Mouse (Mus musculus) lung, postnatal 36 days (tissue): ENCODE data around the gene Gak.

ENCODE experiments used
- DNase-seq: peaks from one replicate; pipeline ENCODE4 v3.0.0; 2022; ENCODE audit warnings: mixed read lengths

The Gak gene

GRCm38 (mm10) chr5:108629634-108630483, at the start of gene Gak, which contains the start of gene Tmem175:
Gene Gak (minus strand): TSS chr5:108629755.
Gene Tmem175 (plus strand): TSS chr5:108629770.
- peak; percentile 96 for DNase-seq

GRCm38 (mm10) chr5:108678296-108678854, 48.8 kb upstream of the Gak start:
- DNase-seq = no peak

DNA sequence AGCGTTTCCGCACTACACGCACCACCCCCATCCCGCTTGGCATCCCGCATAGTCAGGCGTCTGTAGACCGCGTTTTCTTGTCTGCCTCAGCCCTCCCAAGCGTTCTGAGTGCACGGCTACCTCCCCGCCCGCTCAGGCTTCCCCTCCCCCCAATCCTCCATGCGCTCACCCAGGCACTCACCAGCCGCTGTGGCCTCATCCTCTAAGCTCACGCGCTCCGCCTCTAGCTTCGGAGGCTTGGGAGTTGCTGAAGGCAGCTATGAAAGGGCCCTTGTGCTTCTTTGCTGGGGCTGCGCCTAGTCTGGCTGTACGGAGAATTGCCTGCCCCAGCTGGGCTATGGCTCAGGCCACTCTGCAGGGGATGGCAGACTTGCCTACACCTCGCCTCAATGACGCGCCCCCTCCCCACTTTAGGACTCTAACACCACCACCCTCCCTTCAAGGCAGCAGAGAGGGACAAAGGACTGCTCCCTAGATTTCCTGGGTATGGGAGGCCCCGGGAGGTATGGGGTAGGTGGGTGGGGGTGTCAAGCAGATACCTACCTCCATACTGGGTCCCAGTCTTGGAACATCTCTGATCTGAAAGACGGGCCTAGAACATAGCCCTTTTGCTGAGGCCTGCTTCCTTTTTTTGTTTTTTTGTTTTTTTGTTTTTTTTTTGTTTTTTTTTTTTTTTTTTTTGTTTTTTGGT, 48.2 kb upstream of the Gak start:
- peak; percentile 38 for DNase-seq

DNA sequence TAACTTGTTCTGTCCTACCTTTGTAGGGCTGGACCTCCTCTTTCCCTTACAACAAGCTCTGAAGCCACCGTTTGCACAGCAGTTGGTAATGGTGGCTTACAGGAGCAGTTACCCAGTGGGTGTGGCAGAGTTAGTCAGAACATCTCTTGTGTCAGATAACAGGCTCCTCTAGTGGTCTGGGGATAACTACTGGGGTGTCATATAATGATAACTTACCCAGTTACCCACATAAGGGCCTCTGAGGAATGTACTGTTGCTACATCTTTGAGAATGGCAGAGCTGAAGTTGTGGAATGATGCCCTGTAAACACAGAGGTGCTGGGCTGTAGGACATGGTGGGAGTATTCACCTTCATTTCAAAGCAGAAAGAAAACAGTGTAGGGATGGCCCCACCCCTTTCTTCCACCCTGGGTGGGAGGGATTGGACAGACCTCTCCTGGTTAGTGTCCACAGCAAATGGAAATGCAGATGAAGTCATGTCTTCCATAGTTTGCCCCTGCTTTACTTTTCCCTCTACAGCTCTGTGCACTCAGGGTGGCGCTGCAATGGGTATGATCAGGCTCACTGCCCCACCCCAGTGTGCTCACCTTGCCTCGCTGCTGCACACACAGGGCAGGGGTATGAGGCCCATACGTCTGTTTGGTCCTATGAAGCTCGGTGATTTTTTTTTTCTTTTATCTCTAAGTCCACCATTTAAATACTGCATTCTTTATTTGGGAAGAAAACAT, 47.4 kb upstream of the Gak start:
- no peak for DNase-seq

- DNase-seq = no peak
These were observed 45.8 kb upstream of the Gak start, which contains the start of gene Slc26a1 for GRCm38 (mm10) chr5:108675251-108675816. Gene Slc26a1 (minus strand): TSS chr5:108675569.

DNA sequence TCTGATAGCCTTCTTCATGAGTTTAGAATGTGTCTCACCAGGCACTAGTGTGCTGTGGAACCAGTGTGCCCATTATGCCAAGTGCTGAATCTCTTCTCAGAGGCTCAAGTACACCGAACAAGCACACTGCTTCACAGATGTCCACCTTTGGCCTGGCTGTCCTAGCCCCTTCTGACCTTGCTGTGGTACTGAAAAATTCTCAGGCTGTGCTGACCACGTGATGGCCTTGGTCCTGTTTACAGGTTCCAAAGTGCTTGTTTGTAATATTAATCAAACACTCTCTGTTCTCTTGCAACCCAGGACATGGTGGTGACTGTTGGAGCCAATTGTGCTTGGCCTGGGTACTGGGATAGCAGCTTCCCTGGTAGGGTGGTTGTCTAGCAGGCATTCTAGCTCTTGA, 45.1 kb upstream of the Gak start:
- DNase-seq = no peak

DNA sequence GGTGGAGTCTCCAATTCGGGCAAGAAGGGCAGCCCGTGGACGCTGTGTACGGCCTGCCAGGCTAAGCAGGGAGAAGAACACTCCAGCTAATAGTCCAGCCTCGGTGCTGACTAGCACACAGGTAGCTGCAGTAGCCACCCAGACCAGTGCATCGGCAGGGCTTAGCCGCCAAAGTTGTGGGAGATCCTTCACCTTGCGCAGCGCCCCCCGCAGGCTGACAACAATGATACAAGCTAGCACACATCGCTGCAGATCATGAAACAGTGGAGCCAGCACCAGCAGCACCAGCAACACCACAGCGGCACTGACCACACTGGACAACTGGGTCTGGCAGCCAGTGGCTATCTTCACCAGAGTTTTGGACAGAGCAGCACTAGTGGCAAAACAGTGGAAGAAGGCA, 42.2 kb upstream of the Gak start:
- DNase-seq = no peak

GRCm38 (mm10) chr5:108670785-108671184, 41.2 kb upstream of the Gak start:
- DNase-seq = peak; percentile 67

GRCm38 (mm10) chr5:108669986-108670385, 40.4 kb upstream of the Gak start:
- no peak for DNase-seq

DNA sequence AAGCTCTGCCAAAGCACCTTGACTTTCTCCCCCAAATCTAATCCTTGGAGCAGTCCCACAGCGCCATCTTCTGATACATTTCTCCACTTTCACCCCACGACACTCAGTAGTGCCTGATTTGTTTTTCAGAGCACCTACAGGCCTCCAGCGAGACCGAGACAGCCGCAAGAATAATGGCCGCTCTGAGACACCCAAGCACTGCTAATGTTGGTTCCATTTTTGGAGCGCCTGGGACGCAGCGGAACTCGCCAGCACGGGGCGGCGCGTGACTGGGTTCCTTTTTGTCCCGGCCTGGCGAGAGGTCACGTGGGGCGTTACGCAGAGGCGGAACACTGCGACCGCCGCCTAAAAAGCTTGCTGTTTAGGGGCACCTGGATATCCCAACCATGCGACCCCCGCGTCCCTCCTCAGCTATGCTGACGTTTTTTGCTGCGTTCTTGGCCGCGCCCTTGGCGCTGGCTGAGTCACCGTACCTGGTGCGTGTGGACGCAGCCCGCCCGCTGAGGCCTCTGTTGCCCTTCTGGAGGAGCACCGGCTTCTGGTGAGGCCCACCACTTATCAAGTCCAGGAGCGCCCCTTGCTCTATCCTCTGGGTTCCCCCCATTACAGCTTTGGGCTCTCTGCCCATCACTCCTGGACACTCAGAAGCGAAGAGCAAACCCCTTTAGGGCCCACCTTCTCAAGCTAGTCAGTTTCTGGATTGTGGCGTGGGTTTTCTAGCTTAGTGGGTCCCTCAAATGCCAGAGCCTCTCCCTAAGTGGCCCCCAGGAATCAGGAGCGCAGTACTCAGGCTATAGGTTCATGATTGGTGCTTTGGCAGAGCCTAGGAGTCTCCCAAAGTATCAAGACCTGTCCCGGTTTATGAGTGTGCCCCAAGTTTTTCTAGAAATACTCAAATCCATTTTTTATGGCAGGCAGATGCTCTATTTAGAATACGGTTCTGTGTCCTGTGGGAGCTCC, 39.7 kb upstream of the Gak start, which contains the start of gene Dgkq:
Dgkq (minus strand) TSS at position 696 of the 960 bp plus-strand sequence.
- DNase-seq = peak; percentile 96

DNA sequence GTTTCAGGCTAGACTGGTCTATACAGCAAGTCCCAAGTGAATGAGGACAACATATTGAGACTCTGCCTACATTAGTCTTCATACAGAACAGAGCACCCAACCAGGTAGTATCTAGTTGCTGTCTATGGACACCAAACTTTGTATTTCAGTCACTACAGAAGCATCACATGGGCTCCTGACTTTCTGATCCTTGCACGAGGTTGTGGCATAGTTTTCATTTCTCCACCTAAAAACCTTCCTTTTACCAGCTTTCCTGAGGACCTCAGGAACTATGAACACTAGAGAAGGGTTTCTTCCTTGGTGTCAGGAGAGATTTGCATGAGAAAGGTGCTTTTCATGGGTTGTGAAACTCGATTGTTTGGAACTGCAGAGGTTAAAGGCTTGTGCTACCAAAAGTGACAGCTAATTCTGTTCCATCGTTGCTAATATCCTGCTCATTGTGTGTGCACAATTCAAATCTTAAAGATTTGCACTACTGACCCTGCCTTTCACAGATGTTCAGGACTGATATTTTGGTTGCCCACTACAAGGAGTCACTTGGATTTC, 38.9 kb upstream of the Gak start:
- DNase-seq = no peak

- DNase-seq = no peak
These were observed 37.8 kb upstream of the Gak start for GRCm38 (mm10) chr5:108667370-108667769.

- no peak for DNase-seq
These were observed 35.5 kb upstream of the Gak start for GRCm38 (mm10) chr5:108665066-108665465.

DNA sequence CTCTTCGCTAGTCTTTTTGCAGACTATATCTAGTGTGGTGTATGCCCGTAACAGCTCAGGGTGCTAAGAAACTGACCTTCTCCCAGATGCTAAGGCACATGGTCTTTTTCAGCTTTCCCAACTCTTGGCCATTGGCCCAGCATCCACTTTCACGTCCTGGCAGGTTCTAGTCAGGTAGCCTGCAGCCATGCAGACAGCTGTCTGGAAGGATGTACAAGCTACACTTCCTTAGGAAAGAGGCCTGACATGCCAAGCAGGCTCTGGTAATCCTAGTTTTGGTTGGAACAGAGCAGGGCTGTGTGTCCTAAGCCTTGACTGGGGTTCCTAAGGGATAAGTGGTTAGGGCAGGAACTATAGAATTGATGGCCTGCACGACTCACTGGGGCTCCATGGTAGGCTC, 33.2 kb upstream of the Gak start:
- no peak for DNase-seq

GRCm38 (mm10) chr5:108660632-108661268, 31.2 kb upstream of the Gak start:
- DNase-seq = peak; percentile 97

DNA sequence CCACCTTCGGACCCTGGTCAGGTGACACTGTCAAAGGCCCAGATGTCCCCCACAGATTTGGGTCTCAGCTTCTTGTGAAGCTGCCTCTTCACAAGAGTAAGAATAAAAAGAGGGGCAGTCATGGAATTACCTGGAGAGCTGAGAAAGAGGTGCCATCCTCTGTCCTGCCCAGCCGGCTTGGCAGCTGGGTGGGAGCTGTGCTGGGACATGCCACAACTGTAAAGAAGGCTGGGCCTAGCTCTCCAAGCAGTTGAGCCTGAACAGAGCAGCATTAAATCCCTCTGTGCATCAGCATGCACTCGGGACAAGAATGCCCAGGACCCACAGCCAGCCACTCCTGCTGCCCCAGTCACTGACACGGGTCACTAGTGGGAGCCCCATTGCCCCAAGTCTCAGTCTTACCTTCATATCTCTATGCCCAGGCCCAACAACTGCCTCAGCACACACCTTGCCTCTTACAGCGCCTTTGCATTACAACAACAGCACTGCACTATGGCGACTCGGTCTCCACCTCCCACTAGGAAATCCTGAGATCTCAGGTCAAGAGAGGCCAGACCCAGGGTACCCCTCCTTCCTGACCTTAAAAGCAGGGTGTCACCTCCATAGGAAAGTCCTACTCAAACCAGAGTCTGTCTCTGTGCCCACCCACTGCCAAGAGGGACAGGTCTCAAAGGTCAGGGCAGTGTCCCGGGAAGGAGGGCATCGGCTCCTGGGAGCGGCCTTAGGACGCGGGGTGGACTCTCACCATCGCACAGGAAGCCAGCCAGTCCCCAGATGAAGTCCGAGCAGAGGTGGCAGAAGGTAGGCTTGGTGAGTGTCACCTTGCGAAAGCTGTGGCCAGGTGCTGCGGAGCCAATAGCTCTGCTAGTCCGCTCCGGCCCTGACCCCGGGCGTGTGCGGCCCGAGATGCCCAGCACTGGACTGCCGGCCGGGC, 30.4 kb upstream of the Gak start, which contains the start of gene Idua:
Idua (plus strand) TSS at position 634 of the 934 bp plus-strand sequence.
- DNase-seq = no peak

DNA sequence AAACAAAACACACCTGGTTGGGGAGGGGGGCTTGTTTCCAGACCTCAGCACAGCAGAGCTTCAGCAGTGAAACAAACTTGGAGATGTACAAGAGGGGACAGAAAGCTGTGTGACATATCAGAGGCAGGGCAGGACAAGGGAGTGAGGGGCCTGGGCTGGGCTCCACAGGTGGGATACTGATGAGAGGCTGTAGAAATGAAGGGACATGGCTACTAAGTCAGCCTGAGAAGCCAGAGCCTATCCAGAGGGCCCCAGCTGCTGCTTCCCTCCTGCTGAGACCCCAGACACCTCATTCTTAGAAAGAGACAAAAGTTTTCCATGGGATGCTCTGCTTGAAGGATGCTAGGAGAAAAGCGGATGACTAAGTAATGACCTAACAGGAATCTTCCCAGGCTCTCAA, 29.1 kb upstream of the Gak start:
- DNase-seq = no peak

DNA sequence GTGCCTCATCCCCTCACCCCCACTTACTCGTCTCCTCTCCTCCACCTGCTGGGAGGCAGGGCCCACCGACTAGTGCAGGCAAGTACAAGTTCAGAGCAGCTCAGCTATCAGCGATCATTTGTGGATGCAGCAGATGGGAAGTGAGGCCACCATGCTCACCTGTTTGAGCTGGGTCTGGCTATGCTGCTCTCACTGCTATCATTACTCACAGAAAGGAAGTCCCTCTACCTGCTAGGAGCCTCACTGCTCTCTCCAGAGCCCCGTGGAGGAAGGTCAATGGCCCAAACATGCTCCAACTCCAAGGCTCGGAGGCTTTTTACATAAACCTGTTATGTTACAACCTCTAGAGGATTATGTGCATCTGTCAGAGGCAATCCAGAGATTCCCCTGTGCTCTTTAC, 27.9 kb upstream of the Gak start:
- no peak for DNase-seq
